ENCODE assay signal across 30 mouse cellular contexts in the genomic region with DNA sequence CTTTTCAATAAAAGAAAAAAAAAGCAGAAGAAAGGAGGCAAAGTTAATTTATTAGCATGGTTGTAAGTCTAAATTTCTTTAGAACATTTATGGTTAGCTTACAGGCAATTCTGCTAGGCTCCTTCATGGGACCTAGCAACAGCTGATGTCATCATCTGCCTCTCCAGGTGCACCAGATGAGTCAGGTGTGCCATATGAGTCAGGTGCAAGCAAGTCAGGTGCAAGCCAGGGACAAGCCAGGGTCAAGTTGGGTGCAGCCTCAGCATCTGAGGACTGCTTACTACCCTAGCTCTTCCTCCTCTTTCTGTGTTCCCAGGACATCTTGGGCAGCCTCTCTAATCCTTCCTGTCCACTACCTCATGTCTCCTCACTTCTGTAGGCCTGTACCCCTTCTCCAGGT. TPM values are rescaled to one million over a fixed set of nuclear protein-coding genes. Genes with fewer than 3 reads are reported as not detected.
DNase-seq lines count a peak whose midpoint lies in the region; ATAC-seq and TF ChIP-seq lines count a peak whose summit lies in the region.
"Had no signal": no experiment of that assay in that cellular context is flagged by ENCODE, and none has a peak within 500 bp of the region (broad histone marks: within the 10 kb centered on the region; RNA-seq: fewer than 3 reads in every experiment).

No protein-coding gene starts in this region.

- H3K36me3 ChIP-seq in heart, embryonic 10.5 days = peaks cover 15% of the 10 kb centered on the region
- no peaks in the 10 kb centered on the region for H3K36me3 ChIP-seq in heart, adult 2 months (ENCODE audit: control insufficient read depth, insufficient read depth, low read length)
- H3K36me3 ChIP-seq in intestine, embryonic 15.5 days = peaks cover 8% of the 10 kb centered on the region; the same call in 1 of the 2 replicates
- no peaks in the 10 kb centered on the region for H3K36me3 ChIP-seq in intestine, embryonic 16.5 days (ENCODE audit: control insufficient read depth, insufficient read depth, low read length)
- H3K36me3 ChIP-seq in stomach, embryonic 16.5 days (ENCODE audit: control insufficient read depth, insufficient read depth, low read length) = peaks cover 3% of the 10 kb centered on the region; the same call in 1 of the 2 replicates
- H3K36me3 ChIP-seq in hindbrain, embryonic 16.5 days (ENCODE audit: control insufficient read depth, insufficient read depth, low read length) = 0 out of 2 replicates have a peak, but pooled peaks cover 6% of the 10 kb centered on the region
- H3K36me3 ChIP-seq in midbrain, embryonic 14.5 days (ENCODE audit: control insufficient read depth, insufficient read depth, low read length) = no peaks in the 10 kb centered on the region

- H3K27me3 ChIP-seq in heart, embryonic 10.5 days (ENCODE audit: insufficient read depth, poor library complexity, severe bottlenecking) = no peaks in the 10 kb centered on the region
- H3K27me3 ChIP-seq in heart, adult 2 months (ENCODE audit: control insufficient read depth, insufficient read depth, low read length) = no peaks in the 10 kb centered on the region
- H3K27me3 ChIP-seq in intestine, embryonic 15.5 days (replicated peaks) = no peaks in the 10 kb centered on the region
- H3K27me3 ChIP-seq in intestine, embryonic 16.5 days (replicated peaks; ENCODE audit: control insufficient read depth, insufficient read depth, low read length) = no peaks in the 10 kb centered on the region
- no peaks in the 10 kb centered on the region for H3K27me3 ChIP-seq in stomach, embryonic 16.5 days (ENCODE audit: control insufficient read depth, insufficient read depth, low read length)
- no peaks in the 10 kb centered on the region for H3K27me3 ChIP-seq in hindbrain, embryonic 16.5 days (replicated peaks; ENCODE audit: control insufficient read depth, insufficient read depth, low read length)
- H3K27me3 ChIP-seq in midbrain, embryonic 14.5 days (ENCODE audit: control insufficient read depth, insufficient read depth, low read length) = no peaks in the 10 kb centered on the region
- H3K27me3 ChIP-seq: embryonic facial prominence, embryonic 13.5 days; embryonic facial prominence, embryonic 15.5 days; forebrain, embryonic 12.5 days had no signal

- 0 out of 2 replicates have a peak, but pooled peaks have one; percentile 20 for ATAC-seq in intestine, embryonic 15.5 days
- ATAC-seq in intestine, embryonic 16.5 days = 0 out of 2 replicates have a peak, but pooled peaks have one; percentile 46
- peak; percentile 37; the same call in 1 of the 2 replicates for ATAC-seq in stomach, embryonic 16.5 days (ENCODE audit: insufficient read depth, low FRiP score)
- no peak for ATAC-seq in hindbrain, embryonic 16.5 days
- ATAC-seq in midbrain, embryonic 14.5 days (ENCODE audit: low FRiP score, low TSS enrichment) = no peak
- ATAC-seq: forebrain, embryonic 14.5 days had no signal

- H3K9ac ChIP-seq in heart, adult 2 months (ENCODE audit: low read depth, low read length) = no peak overlapping the region
- H3K9ac ChIP-seq in intestine, embryonic 15.5 days = no peak overlapping the region
- H3K9ac ChIP-seq in intestine, embryonic 16.5 days (ENCODE audit: low read depth, low read length) = no peak overlapping the region
- no peak overlapping the region for H3K9ac ChIP-seq in stomach, embryonic 16.5 days (ENCODE audit: low read length)
- no peak overlapping the region for H3K9ac ChIP-seq in hindbrain, embryonic 16.5 days (ENCODE audit: low read depth, low read length)
- no peak overlapping the region for H3K9ac ChIP-seq in midbrain, embryonic 14.5 days (replicated peaks; ENCODE audit: low read length)
- H3K9ac ChIP-seq: embryonic facial prominence, embryonic 13.5 days; embryonic facial prominence, embryonic 15.5 days; forebrain, embryonic 12.5 days had no signal

- TF ChIP-seq CTCF in heart, adult 2 months (IDR thresholded peaks at IDR 0.05) = no peak

- no peak for TF ChIP-seq EP300 in heart, adult 2 months (IDR thresholded peaks at IDR 0.05; ENCODE audit: insufficient read depth, low read depth, low read length)

- no peak overlapping the region for H3K27ac ChIP-seq in heart, embryonic 10.5 days
- H3K27ac ChIP-seq in heart, adult 2 months = no peak overlapping the region
- no peak overlapping the region for H3K27ac ChIP-seq in intestine, embryonic 15.5 days
- H3K27ac ChIP-seq in intestine, embryonic 16.5 days (ENCODE audit: low read length) = no peak overlapping the region
- no peak overlapping the region for H3K27ac ChIP-seq in stomach, embryonic 16.5 days (ENCODE audit: low read length)
- no peak overlapping the region for H3K27ac ChIP-seq in hindbrain, embryonic 16.5 days (ENCODE audit: low read depth, low read length)
- no peak overlapping the region for H3K27ac ChIP-seq in midbrain, embryonic 14.5 days (replicated peaks; ENCODE audit: low read depth, low read length)
- H3K27ac ChIP-seq: embryonic facial prominence, embryonic 13.5 days; embryonic facial prominence, embryonic 15.5 days; forebrain, embryonic 10.5 days; forebrain, embryonic 12.5 days had no signal

- H3K4me1 ChIP-seq in heart, embryonic 10.5 days = no peaks in the 10 kb centered on the region
- no peaks in the 10 kb centered on the region for H3K4me1 ChIP-seq in heart, adult 2 months (ENCODE audit: control insufficient read depth, insufficient read depth, low read length)
- H3K4me1 ChIP-seq in intestine, embryonic 15.5 days (replicated peaks) = no peaks in the 10 kb centered on the region
- H3K4me1 ChIP-seq in intestine, embryonic 16.5 days (ENCODE audit: control insufficient read depth, insufficient read depth, low read length) = no peaks in the 10 kb centered on the region
- H3K4me1 ChIP-seq in stomach, embryonic 16.5 days (ENCODE audit: control insufficient read depth, insufficient read depth, low read length) = no peaks in the 10 kb centered on the region
- no peaks in the 10 kb centered on the region for H3K4me1 ChIP-seq in hindbrain, embryonic 16.5 days (ENCODE audit: control insufficient read depth, insufficient read depth, low read depth, low read length)
- no peaks in the 10 kb centered on the region for H3K4me1 ChIP-seq in midbrain, embryonic 14.5 days (ENCODE audit: control insufficient read depth, insufficient read depth, low read length)
- H3K4me1 ChIP-seq: embryonic facial prominence, embryonic 13.5 days; embryonic facial prominence, embryonic 15.5 days; forebrain, embryonic 10.5 days; forebrain, embryonic 12.5 days had no signal

- H3K4me3 ChIP-seq in heart, embryonic 10.5 days = no peak overlapping the region
- H3K4me3 ChIP-seq in heart, adult 2 months = no peak overlapping the region
- H3K4me3 ChIP-seq in intestine, embryonic 15.5 days (replicated peaks) = no peak overlapping the region
- no peak overlapping the region for H3K4me3 ChIP-seq in intestine, embryonic 16.5 days (ENCODE audit: low read length)
- H3K4me3 ChIP-seq in stomach, embryonic 16.5 days (replicated peaks; ENCODE audit: low read length) = no peak overlapping the region
- no peak overlapping the region for H3K4me3 ChIP-seq in hindbrain, embryonic 16.5 days (ENCODE audit: low read length)
- H3K4me3 ChIP-seq in midbrain, embryonic 14.5 days (replicated peaks; ENCODE audit: low read depth, low read length) = no peak overlapping the region
- H3K4me3 ChIP-seq: embryonic facial prominence, embryonic 13.5 days; embryonic facial prominence, embryonic 15.5 days; erythroblast, embryonic 14.5 days; forebrain, embryonic 10.5 days; forebrain, embryonic 12.5 days had no signal

- intact Hi-C loops in heart, adult 2 months (cut with DNase I) = no loop called here

- no peaks in the 10 kb centered on the region for H3K79me2 ChIP-seq in heart, adult 2 months (replicated peaks; ENCODE audit: control insufficient read depth, insufficient read depth, low read length)

- TF ChIP-seq POLR2A in heart, adult 2 months (IDR thresholded peaks at IDR 0.05; ENCODE audit: insufficient read depth, low read depth, low read length) = no peak

- no peak overlapping the region for H3K4me2 ChIP-seq in intestine, embryonic 15.5 days (replicated peaks)
- no peak overlapping the region for H3K4me2 ChIP-seq in intestine, embryonic 16.5 days (ENCODE audit: low read depth, low read length)
- no peak overlapping the region for H3K4me2 ChIP-seq in stomach, embryonic 16.5 days (ENCODE audit: low read depth, low read length)
- H3K4me2 ChIP-seq in hindbrain, embryonic 16.5 days (ENCODE audit: low read length) = no peak overlapping the region
- H3K4me2 ChIP-seq in midbrain, embryonic 14.5 days (ENCODE audit: low read length) = no peak overlapping the region
- H3K4me2 ChIP-seq: embryonic facial prominence, embryonic 13.5 days; embryonic facial prominence, embryonic 15.5 days; forebrain, embryonic 12.5 days had no signal

- peak; percentile 48 for DNase-seq in heart, embryonic 10.5 days (ENCODE audit: low spot score)
- no peak for DNase-seq in heart, adult 2 months
- DNase-seq in urinary bladder, postnatal 10 days (ENCODE audit: low spot score) = no peak
- DNase-seq in midbrain, embryonic 14.5 days = no peak
- DNase-seq: adrenal gland, adult 2 months; adrenal gland, postnatal 10 days; adrenal gland, postnatal 25 days; cerebellum, adult 11 months; cerebellum, adult 18-20 months; cerebellum, adult 8-10 months; cerebellum, adult 9-11 months; cerebellum, postnatal 36 days; embryo, embryonic 11 days had no signal

- H3K9me3 ChIP-seq in heart, embryonic 10.5 days = 0 out of 2 replicates have a peak, but pooled peaks cover 4% of the 10 kb centered on the region
- H3K9me3 ChIP-seq in intestine, embryonic 15.5 days = no peaks in the 10 kb centered on the region
- H3K9me3 ChIP-seq in intestine, embryonic 16.5 days (ENCODE audit: control insufficient read depth, low read length) = no peaks in the 10 kb centered on the region
- H3K9me3 ChIP-seq in stomach, embryonic 16.5 days (replicated peaks; ENCODE audit: control insufficient read depth, low read length) = no peaks in the 10 kb centered on the region
- H3K9me3 ChIP-seq in hindbrain, embryonic 16.5 days (ENCODE audit: control insufficient read depth, low read length) = no peaks in the 10 kb centered on the region
- no peaks in the 10 kb centered on the region for H3K9me3 ChIP-seq in midbrain, embryonic 14.5 days (ENCODE audit: control insufficient read depth, low read length)
- H3K9me3 ChIP-seq: embryonic facial prominence, embryonic 13.5 days; embryonic facial prominence, embryonic 15.5 days; forebrain, embryonic 10.5 days; forebrain, embryonic 12.5 days had no signal

RNA-seq across cellular contexts. Expression of a gene that starts 17.7 kb away (rescaled TPM):
- polyA plus RNA-seq in heart, embryonic 10.5 days (2016; fragmentation: Nextera tagmentation; extraction: Ambion mirVana) = 31.1 and 36.2 TPM in 2 replicates
- total RNA-seq in heart, adult 2 months (2021) = 1 to 10 TPM; 3.2 to 3.5 TPM
- polyA plus RNA-seq in heart, adult 2 months (2012; rRNA removed) = 2.8 and 3.7 TPM in 2 replicates
- 37.2 and 41.4 TPM in 2 replicates for polyA plus RNA-seq in intestine, embryonic 15.5 days (2015; fragmentation: Nextera tagmentation; extraction: Ambion mirVana)
- 27.6 and 30.6 TPM in 2 replicates for polyA plus RNA-seq in intestine, embryonic 16.5 days (2015; fragmentation: Nextera tagmentation; extraction: Ambion mirVana)
- 34.4 and 38.7 TPM in 2 replicates for polyA plus RNA-seq in stomach, embryonic 16.5 days (2015; fragmentation: Nextera tagmentation; extraction: Ambion mirVana)
- 33.6 and 36.9 TPM in 2 replicates for polyA plus RNA-seq in hindbrain, embryonic 16.5 days (2015; fragmentation: Nextera tagmentation; extraction: Ambion mirVana)
- 30.3 and 31.4 TPM in 2 replicates for polyA plus RNA-seq in midbrain, embryonic 14.5 days (2014; fragmentation: Nextera tagmentation; extraction: Ambion mirVana)

RNA-seq across cellular contexts. Expression of a gene that starts 20.0 kb away (rescaled TPM):
- polyA plus RNA-seq in heart, embryonic 10.5 days (2016; fragmentation: Nextera tagmentation; extraction: Ambion mirVana) = 13.0 and 17.3 TPM in 2 replicates
- 1 to 10 TPM; 6.1 to 8.7 TPM for total RNA-seq in heart, adult 2 months (2021)
- 9.8 and 10.6 TPM in 2 replicates for polyA plus RNA-seq in heart, adult 2 months (2012; rRNA removed)
- 14.2 and 15.3 TPM in 2 replicates for polyA plus RNA-seq in intestine, embryonic 15.5 days (2015; fragmentation: Nextera tagmentation; extraction: Ambion mirVana)
- 13.4 and 14.0 TPM in 2 replicates for polyA plus RNA-seq in intestine, embryonic 16.5 days (2015; fragmentation: Nextera tagmentation; extraction: Ambion mirVana)
- polyA plus RNA-seq in stomach, embryonic 16.5 days (2015; fragmentation: Nextera tagmentation; extraction: Ambion mirVana) = 15.1 and 16.5 TPM in 2 replicates
- 49.0 and 50.3 TPM in 2 replicates for polyA plus RNA-seq in hindbrain, embryonic 16.5 days (2015; fragmentation: Nextera tagmentation; extraction: Ambion mirVana)
- 43.7 and 56.6 TPM in 2 replicates for polyA plus RNA-seq in midbrain, embryonic 14.5 days (2014; fragmentation: Nextera tagmentation; extraction: Ambion mirVana)

RNA-seq across cellular contexts. Expression of a gene that starts 24.6 kb away (rescaled TPM):
- not detected in 2 replicates for polyA plus RNA-seq in heart, embryonic 10.5 days (2016; fragmentation: Nextera tagmentation; extraction: Ambion mirVana)
- not detected for total RNA-seq in heart, adult 2 months (2021)
- polyA plus RNA-seq in heart, adult 2 months (2012; rRNA removed) = 0.10 and 0.32 TPM in 2 replicates
- not detected in 2 replicates for polyA plus RNA-seq in intestine, embryonic 15.5 days (2015; fragmentation: Nextera tagmentation; extraction: Ambion mirVana)
- polyA plus RNA-seq in intestine, embryonic 16.5 days (2015; fragmentation: Nextera tagmentation; extraction: Ambion mirVana) = not detected in 2 replicates
- not detected in 2 replicates for polyA plus RNA-seq in stomach, embryonic 16.5 days (2015; fragmentation: Nextera tagmentation; extraction: Ambion mirVana)
- not detected in 2 replicates for polyA plus RNA-seq in hindbrain, embryonic 16.5 days (2015; fragmentation: Nextera tagmentation; extraction: Ambion mirVana)
- polyA plus RNA-seq in midbrain, embryonic 14.5 days (2014; fragmentation: Nextera tagmentation; extraction: Ambion mirVana) = not detected in 2 replicates
- total RNA-seq: adrenal gland, postnatal 10 days; adrenal gland, postnatal 4 days; common myeloid progenitor, adult 5-6 weeks; ES-E14; MEL had no signal
- polyA plus RNA-seq: brain, embryonic 14.5 days; C2C12; embryonic facial prominence, embryonic 11.5 days; embryonic facial prominence, embryonic 13.5 days; embryonic facial prominence, embryonic 15.5 days; erythroblast, embryonic 14.5 days; forebrain, embryonic 10.5 days; forebrain, embryonic 12.5 days; forebrain, embryonic 14.5 days had no signal

RNA-seq across cellular contexts. Expression of a gene that starts 41.5 kb away (rescaled TPM):
- not detected in 2 replicates for polyA plus RNA-seq in heart, embryonic 10.5 days (2016; fragmentation: Nextera tagmentation; extraction: Ambion mirVana)
- total RNA-seq in heart, adult 2 months (2021) = not detected
- not detected in 2 replicates for polyA plus RNA-seq in heart, adult 2 months (2012; rRNA removed)
- not detected in 2 replicates for polyA plus RNA-seq in intestine, embryonic 15.5 days (2015; fragmentation: Nextera tagmentation; extraction: Ambion mirVana)
- polyA plus RNA-seq in intestine, embryonic 16.5 days (2015; fragmentation: Nextera tagmentation; extraction: Ambion mirVana) = not detected in 2 replicates
- not detected in 2 replicates for polyA plus RNA-seq in stomach, embryonic 16.5 days (2015; fragmentation: Nextera tagmentation; extraction: Ambion mirVana)
- polyA plus RNA-seq in hindbrain, embryonic 16.5 days (2015; fragmentation: Nextera tagmentation; extraction: Ambion mirVana) = not detected in 2 replicates
- not detected in 2 replicates for polyA plus RNA-seq in midbrain, embryonic 14.5 days (2014; fragmentation: Nextera tagmentation; extraction: Ambion mirVana)
- total RNA-seq: adrenal gland, postnatal 10 days; adrenal gland, postnatal 25 days; adrenal gland, postnatal 4 days; common myeloid progenitor, adult 5-6 weeks; ES-E14; MEL had no signal
- polyA plus RNA-seq: brain, embryonic 14.5 days; C2C12; embryonic facial prominence, embryonic 11.5 days; embryonic facial prominence, embryonic 13.5 days; embryonic facial prominence, embryonic 15.5 days; erythroblast, embryonic 14.5 days; forebrain, embryonic 10.5 days; forebrain, embryonic 12.5 days; forebrain, embryonic 14.5 days had no signal

RNA-seq across cellular contexts. Expression of a gene that starts 41.6 kb away (rescaled TPM):
- not detected in 2 replicates for polyA plus RNA-seq in heart, embryonic 10.5 days (2016; fragmentation: Nextera tagmentation; extraction: Ambion mirVana)
- total RNA-seq in heart, adult 2 months (2021) = not detected
- polyA plus RNA-seq in heart, adult 2 months (2012; rRNA removed) = not detected in 2 replicates
- polyA plus RNA-seq in intestine, embryonic 15.5 days (2015; fragmentation: Nextera tagmentation; extraction: Ambion mirVana) = not detected in 2 replicates
- polyA plus RNA-seq in intestine, embryonic 16.5 days (2015; fragmentation: Nextera tagmentation; extraction: Ambion mirVana) = not detected in 2 replicates
- polyA plus RNA-seq in stomach, embryonic 16.5 days (2015; fragmentation: Nextera tagmentation; extraction: Ambion mirVana) = not detected in 2 replicates
- not detected in 2 replicates for polyA plus RNA-seq in hindbrain, embryonic 16.5 days (2015; fragmentation: Nextera tagmentation; extraction: Ambion mirVana)
- polyA plus RNA-seq in midbrain, embryonic 14.5 days (2014; fragmentation: Nextera tagmentation; extraction: Ambion mirVana) = not detected in 2 replicates
- total RNA-seq: adrenal gland, postnatal 4 days; common myeloid progenitor, adult 5-6 weeks; ES-E14; MEL had no signal
- polyA plus RNA-seq: adrenal gland, adult 2 months; C2C12; embryonic facial prominence, embryonic 11.5 days; embryonic facial prominence, embryonic 13.5 days; embryonic facial prominence, embryonic 15.5 days; erythroblast, embryonic 14.5 days; forebrain, embryonic 10.5 days; forebrain, embryonic 12.5 days; forebrain, embryonic 14.5 days had no signal

Comparison
In these comparisons a context has a peak if more than half of its experiments do, and no peak if none do; other contexts are left out.
1. ATAC-seq: peak in intestine, embryonic 15.5 days (single experiment), intestine, embryonic 16.5 days (single experiment) and stomach, embryonic 16.5 days (single experiment); none in hindbrain, embryonic 16.5 days (single experiment) and midbrain, embryonic 14.5 days (single experiment).